Mouse (Mus musculus): ENCODE data around the gene Cnst. TPM values are rescaled to one million over a fixed set of nuclear protein-coding genes. Genes with fewer than 3 reads are reported as not detected.

The Cnst gene
- polyA plus RNA-seq, 1 experiment = 25.8 TPM

- Histone ChIP-seq H3K4me1 (ENCODE audit: control insufficient read depth, insufficient read depth, low read length) (peaks cover 2% of the 10 kb centered on the region; the same call in 1 of the 2 replicates), H3K4me3 (ENCODE audit: insufficient read depth, low read length) (no peak overlapping the region), H3K27ac (ENCODE audit: insufficient read depth, low read length) (no peak overlapping the region)
- no peak for TF ChIP-seq POLR2A (IDR thresholded peaks at IDR 0.05; ENCODE audit: extremely low read depth, insufficient read depth, low read length)
These were observed 63.7 kb downstream of the Cnst start for GRCm38 (mm10) chr1:179609724-179610505.

GRCm38 (mm10) chr1:179611182-179611581 lies 65.0 kb downstream of the Cnst start:
- Histone ChIP-seq H3K4me3 (ENCODE audit: insufficient read depth, low read length) (no peak overlapping the region), H3K27ac (ENCODE audit: insufficient read depth, low read length) (no peak overlapping the region), H3K4me1 (ENCODE audit: control insufficient read depth, insufficient read depth, low read length) (no peaks in the 10 kb centered on the region)
- no peak for TF ChIP-seq POLR2A (IDR thresholded peaks at IDR 0.05; ENCODE audit: extremely low read depth, insufficient read depth, low read length)
- no peak for TF ChIP-seq CTCF (IDR thresholded peaks at IDR 0.05; ENCODE audit: extremely low read depth, insufficient read depth, low read length)

GRCm38 (mm10) chr1:179612418-179612817 lies 66.2 kb downstream of the Cnst start:
- TF ChIP-seq POLR2A (IDR thresholded peaks at IDR 0.05; ENCODE audit: extremely low read depth, insufficient read depth, low read length) = no peak
- no peak for TF ChIP-seq CTCF (IDR thresholded peaks at IDR 0.05; ENCODE audit: extremely low read depth, insufficient read depth, low read length)
- Histone ChIP-seq H3K4me1 (ENCODE audit: control insufficient read depth, insufficient read depth, low read length) (no peaks in the 10 kb centered on the region), H3K4me3 (ENCODE audit: insufficient read depth, low read length) (no peak overlapping the region), H3K27ac (ENCODE audit: insufficient read depth, low read length) (no peak overlapping the region)

- Histone ChIP-seq H3K27ac (ENCODE audit: insufficient read depth, low read length) (no peak overlapping the region), H3K4me1 (ENCODE audit: control insufficient read depth, insufficient read depth, low read length) (no peaks in the 10 kb centered on the region), H3K4me3 (ENCODE audit: insufficient read depth, low read length) (no peak overlapping the region)
- no peak for TF ChIP-seq POLR2A (IDR thresholded peaks at IDR 0.05; ENCODE audit: extremely low read depth, insufficient read depth, low read length)
- TF ChIP-seq CTCF (IDR thresholded peaks at IDR 0.05; ENCODE audit: extremely low read depth, insufficient read depth, low read length) = no peak
These were observed 66.9 kb downstream of the Cnst start for GRCm38 (mm10) chr1:179612986-179613505.

- H3K4me1 ChIP-seq (ENCODE audit: control insufficient read depth, insufficient read depth, low read length) = no peaks in the 10 kb centered on the region
- H3K4me3 ChIP-seq (ENCODE audit: insufficient read depth, low read length) = no peak overlapping the region
- TF ChIP-seq POLR2A (IDR thresholded peaks at IDR 0.05; ENCODE audit: extremely low read depth, insufficient read depth, low read length) (no peak), CTCF (IDR thresholded peaks at IDR 0.05; ENCODE audit: extremely low read depth, insufficient read depth, low read length) (no peak)
- no peak overlapping the region for H3K27ac ChIP-seq (ENCODE audit: insufficient read depth, low read length)
These were observed 71.3 kb downstream of the Cnst start for GRCm38 (mm10) chr1:179617426-179617825.

GRCm38 (mm10) chr1:179622665-179623064 lies 76.5 kb downstream of the Cnst start:
- H3K4me3 ChIP-seq (ENCODE audit: insufficient read depth, low read length) = no peak overlapping the region
- TF ChIP-seq CTCF (IDR thresholded peaks at IDR 0.05; ENCODE audit: extremely low read depth, insufficient read depth, low read length) (no peak), POLR2A (IDR thresholded peaks at IDR 0.05; ENCODE audit: extremely low read depth, insufficient read depth, low read length) (no peak)

GRCm38 (mm10) chr1:179623657-179624056 lies 77.5 kb downstream of the Cnst start:
- H3K27ac ChIP-seq (ENCODE audit: insufficient read depth, low read length) = no peak overlapping the region
- H3K4me3 ChIP-seq (ENCODE audit: insufficient read depth, low read length) = no peak overlapping the region
- no peaks in the 10 kb centered on the region for H3K4me1 ChIP-seq (ENCODE audit: control insufficient read depth, insufficient read depth, low read length)
- TF ChIP-seq POLR2A (IDR thresholded peaks at IDR 0.05; ENCODE audit: extremely low read depth, insufficient read depth, low read length) (no peak), CTCF (IDR thresholded peaks at IDR 0.05; ENCODE audit: extremely low read depth, insufficient read depth, low read length) (peak; percentile 43)

More at GRCm38 (mm10) chr1:179622665-179623064, 76.5 kb downstream of the Cnst start:
- H3K4me1 ChIP-seq (ENCODE audit: control insufficient read depth, insufficient read depth, low read length) = no peaks in the 10 kb centered on the region
- H3K27ac ChIP-seq (ENCODE audit: insufficient read depth, low read length) = no peak overlapping the region

- no peak overlapping the region for H3K4me3 ChIP-seq (ENCODE audit: insufficient read depth, low read length)
- H3K27ac ChIP-seq (ENCODE audit: insufficient read depth, low read length) = no peak overlapping the region
- TF ChIP-seq POLR2A (IDR thresholded peaks at IDR 0.05; ENCODE audit: extremely low read depth, insufficient read depth, low read length) = no peak
- TF ChIP-seq CTCF (IDR thresholded peaks at IDR 0.05; ENCODE audit: extremely low read depth, insufficient read depth, low read length) = peak; percentile 66
- H3K4me1 ChIP-seq (ENCODE audit: control insufficient read depth, insufficient read depth, low read length) = no peaks in the 10 kb centered on the region
These were observed 78.2 kb downstream of the Cnst start for GRCm38 (mm10) chr1:179624354-179624753.

- no peak for TF ChIP-seq POLR2A (IDR thresholded peaks at IDR 0.05; ENCODE audit: extremely low read depth, insufficient read depth, low read length)
- no peak for TF ChIP-seq CTCF (IDR thresholded peaks at IDR 0.05; ENCODE audit: extremely low read depth, insufficient read depth, low read length)
- H3K4me3 ChIP-seq (ENCODE audit: insufficient read depth, low read length) = no peak overlapping the region
- H3K27ac ChIP-seq (ENCODE audit: insufficient read depth, low read length) = no peak overlapping the region
- no peaks in the 10 kb centered on the region for H3K4me1 ChIP-seq (ENCODE audit: control insufficient read depth, insufficient read depth, low read length)
These were observed 81.7 kb downstream of the Cnst start for GRCm38 (mm10) chr1:179627855-179628254.

All from cortical plate, adult 2 months (tissue).